Mouse (Mus musculus) megakaryocyte, embryonic 14.5 days (primary cell): ENCODE measurements at regions not wholly inside any gene's neighbourhood (a gene's known extent, or its start where the extent isn't known, plus 50 kb on each side); places are given as distances from the start of the nearest gene placed in this dataset.

Source experiments
- FLI1 ChIP-seq: IDR thresholded peaks from 2 replicates; pipeline ENCODE4 v1.6.1; 2012; ENCODE audit warnings: low read length, inconsistent platforms, mixed read lengths
- GATA1 ChIP-seq: IDR thresholded peaks from 3 replicates; pipeline ENCODE4 v1.6.1; 2012; ENCODE audit warnings: mixed read lengths, low read length, inconsistent platforms, borderline replicate concordance

GRCm38 (mm10) chr5:101173183-101173582 lies 327.7 kb downstream of the Gpat3 start:
- no peak for TF ChIP-seq GATA1
- TF ChIP-seq FLI1, result no peak
